Mouse (Mus musculus) liver (tissue): ENCODE results near the gene Cryz.
A peak's percentile ranks its signal among the peaks of the same experiment; 100 is the strongest.

Source experiments
- DNase-seq: peaks from one replicate; pipeline ENCODE4 v3.0.0-alpha.2; 2020; ENCODE audit warnings: mixed read lengths

Cryz gene

GRCm38 (mm10) chr3:154596488-154596933 lies at the start of gene Cryz:
Gene Cryz (plus strand): TSS chr3:154596711.
- DNase-seq = peak; percentile 88

GRCm38 (mm10) chr3:154547549-154548426 lies 48.7 kb upstream of the Cryz start:
- DNase-seq = no peak

GRCm38 (mm10) chr3:154548868-154549301 lies 47.6 kb upstream of the Cryz start:
- DNase-seq = no peak

- no peak for DNase-seq
These were observed 46.0 kb upstream of the Cryz start for GRCm38 (mm10) chr3:154550326-154551034.

GRCm38 (mm10) chr3:154551035-154551411 lies 45.5 kb upstream of the Cryz start:
- DNase-seq = no peak

- no peak for DNase-seq
These were observed 34.3 kb upstream of the Cryz start for GRCm38 (mm10) chr3:154562192-154562591.

GRCm38 (mm10) chr3:154565437-154565836 lies 31.1 kb upstream of the Cryz start:
- DNase-seq = no peak

GRCm38 (mm10) chr3:154570029-154570575 lies 26.4 kb upstream of the Cryz start:
- DNase-seq = no peak

GRCm38 (mm10) chr3:154570786-154571185 lies 25.7 kb upstream of the Cryz start:
- DNase-seq = no peak

GRCm38 (mm10) chr3:154572341-154572972 lies 24.1 kb upstream of the Cryz start:
- peak; percentile 74 for DNase-seq

GRCm38 (mm10) chr3:154573666-154574065 lies 22.8 kb upstream of the Cryz start:
- DNase-seq = no peak

GRCm38 (mm10) chr3:154577895-154578294 lies 18.6 kb upstream of the Cryz start:
- DNase-seq = no peak

GRCm38 (mm10) chr3:154584351-154584750 lies 12.2 kb upstream of the Cryz start:
- no peak for DNase-seq

- DNase-seq = no peak
These were observed 5.5 kb upstream of the Cryz start for GRCm38 (mm10) chr3:154590971-154591370.

- no peak for DNase-seq
These were observed 4.9 kb upstream of the Cryz start for GRCm38 (mm10) chr3:154591621-154592020.

- no peak for DNase-seq
These were observed 2.9 kb upstream of the Cryz start for GRCm38 (mm10) chr3:154593596-154593995.

GRCm38 (mm10) chr3:154594156-154594555 lies 2.4 kb upstream of the Cryz start:
- no peak for DNase-seq

- peak; percentile 94 for DNase-seq
These were observed 533 bp downstream of the Cryz start, which contains the start of gene Tyw3 for GRCm38 (mm10) chr3:154596934-154597554. Gene Tyw3 (minus strand): TSS chr3:154597104.

GRCm38 (mm10) chr3:154597561-154597960 lies 1.1 kb downstream of the Cryz start:
- DNase-seq = peak; percentile 30

- no peak for DNase-seq
These were observed 5.6 kb downstream of the Cryz start for GRCm38 (mm10) chr3:154602141-154602540.

GRCm38 (mm10) chr3:154604871-154605270 lies 8.4 kb downstream of the Cryz start:
- DNase-seq = no peak

- DNase-seq = no peak
These were observed 11.4 kb downstream of the Cryz start for GRCm38 (mm10) chr3:154607896-154608295.

- peak; percentile 17 for DNase-seq
These were observed 15.4 kb downstream of the Cryz start for GRCm38 (mm10) chr3:154611888-154612287.
